Mouse (Mus musculus) brain, embryonic 14.5 days (tissue): Measurements from ENCODE around the gene Gp1ba.

ENCODE experiments used
- CTCF ChIP-seq: fragments of 200-500 bp; IDR thresholded peaks from 2 replicates; pipeline ENCODE4 v1.5.1; 2012; ENCODE audit warnings: inconsistent platforms, mild to moderate bottlenecking, moderate library complexity, borderline replicate concordance; ENCODE audit not compliant: insufficient read depth, insufficient read length; ENCODE audit errors: extremely low read depth
- POLR2A ChIP-seq: fragments of 200-500 bp; IDR thresholded peaks from 2 replicates; pipeline ENCODE4 v1.6.1; 2012; ENCODE audit warnings: mild to moderate bottlenecking, inconsistent platforms, borderline replicate concordance; ENCODE audit not compliant: poor library complexity, insufficient read depth, insufficient read length, severe bottlenecking; ENCODE audit errors: extremely low read depth

DNA sequence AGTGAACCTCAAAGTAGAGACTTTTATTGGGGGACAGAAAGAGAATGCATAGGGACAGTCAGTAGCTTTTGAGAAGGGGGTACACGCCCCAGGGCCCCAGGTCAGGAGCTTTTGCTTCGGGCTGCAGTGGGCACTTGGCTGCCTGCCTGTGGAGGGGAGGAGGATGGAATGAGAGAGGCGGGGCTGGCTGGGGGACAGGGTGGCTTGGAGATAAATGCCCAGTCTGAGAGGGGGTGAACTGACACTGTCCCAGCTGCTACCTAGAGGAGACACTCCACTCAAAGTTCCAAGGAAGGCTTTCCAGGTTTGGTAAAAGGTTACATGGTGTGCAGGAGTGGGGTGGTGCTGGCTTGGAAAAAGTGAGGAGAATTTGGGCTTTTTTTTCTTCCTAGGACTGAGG, 18.0 kb downstream of the Gp1ba start, which contains the start of gene Eno3:
- TF ChIP-seq CTCF (no peak), POLR2A (no peak)
